Mouse (Mus musculus) cortical plate, adult 2 months (tissue): ENCODE data around the gene Adamts16.

Experiments used
- CTCF ChIP-seq: fragments of 200-500 bp; IDR thresholded peaks from 2 replicates; pipeline ENCODE4 v1.5.1; 2011; ENCODE audit warnings: mild to moderate bottlenecking, control low read depth, low read length; ENCODE audit not compliant: insufficient read depth; ENCODE audit errors: extremely low read depth
- POLR2A ChIP-seq: fragments of 200-500 bp; IDR thresholded peaks from 2 replicates; pipeline ENCODE4 v1.6.1; 2011; ENCODE audit warnings: mild to moderate bottlenecking, low read length, control low read depth; ENCODE audit not compliant: insufficient read depth; ENCODE audit errors: extremely low read depth

- TF ChIP-seq POLR2A (no peak), CTCF (no peak)
Measured at GRCm38 (mm10) chr13:70798396-70798795, 43.2 kb downstream of the Adamts16 start.
